Mouse (Mus musculus) liver, adult 2 months (tissue): ENCODE results near the gene Dnajb13.

Experiments used
- CTCF ChIP-seq: fragments of 200-500 bp; IDR thresholded peaks from 2 replicates; pipeline ENCODE4 v1.5.1; 2011; ENCODE audit warnings: low read depth, low read length, control low read depth
- POLR2A ChIP-seq: fragments of 200-500 bp; IDR thresholded peaks from 2 replicates; pipeline ENCODE4 v1.6.1; 2011; ENCODE audit warnings: low read length, control low read depth; ENCODE audit not compliant: insufficient read depth; ENCODE audit errors: extremely low read depth

DNA sequence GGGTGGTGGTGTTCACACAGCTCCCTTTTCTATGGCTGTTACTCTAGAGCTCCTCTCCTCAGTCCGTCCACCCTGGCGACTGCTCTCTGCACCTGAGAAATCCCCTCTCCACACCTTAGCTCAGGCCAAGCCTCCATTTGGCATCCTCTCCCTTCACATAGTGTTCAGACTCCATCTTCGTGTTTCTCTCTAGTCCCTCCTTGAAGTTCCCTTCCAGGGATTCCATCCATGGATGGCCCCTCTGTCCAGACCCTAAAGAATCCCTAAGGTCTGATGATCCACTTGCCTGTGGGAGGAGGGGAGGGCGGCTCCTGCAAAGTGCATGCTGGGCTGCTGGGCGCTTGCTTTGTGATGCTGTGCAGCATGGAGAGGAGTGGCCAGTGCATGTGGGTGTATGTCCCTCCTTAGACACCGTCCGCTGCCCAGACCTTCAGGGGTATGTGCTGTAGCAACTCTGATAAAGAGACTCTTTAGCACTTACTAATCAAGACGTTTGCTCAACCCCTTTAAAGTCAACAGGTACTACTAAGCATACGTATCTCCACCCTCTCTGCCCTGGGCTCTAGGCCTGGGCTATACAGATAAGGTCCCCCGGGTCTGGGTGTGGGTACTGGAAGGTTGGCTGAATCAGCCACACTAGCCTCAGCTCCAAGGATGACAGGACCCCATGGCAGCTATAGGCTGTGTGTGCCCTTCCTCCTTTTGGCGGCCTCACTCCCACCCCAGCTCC lies 47.8 kb downstream of the Dnajb13 start:
- TF ChIP-seq POLR2A (no peak), CTCF (no peak)
